Mouse (Mus musculus) cerebellum, adult 11-12 months (tissue): ENCODE data around the gene Dmrtc2.
"Not testable (repeated sequence)": the region's sequence is repeated elsewhere in the genome, so short reads cannot be mapped to it uniquely, and the experiment has no call there.

Experiments used
- DNase-seq: peaks from one replicate; pipeline ENCODE4 v3.0.0; 2022

The Dmrtc2 gene

GRCm38 (mm10) chr7:24877588-24877987 is 7.7 kb downstream of the Dmrtc2 start:
- DNase-seq, result no peak

- no peak for DNase-seq
These were observed 9.8 kb downstream of the Dmrtc2 start for GRCm38 (mm10) chr7:24879620-24880019.

GRCm38 (mm10) chr7:24882416-24883199 is 12.8 kb downstream of the Dmrtc2 start:
- peak; percentile 55 for DNase-seq

GRCm38 (mm10) chr7:24883896-24884692 is 14.2 kb downstream of the Dmrtc2 start, which contains the start of gene Rps19:
Gene Rps19 (plus strand): TSS chr7:24884371.
- DNase-seq, result peak; percentile 99

GRCm38 (mm10) chr7:24884693-24885291 is 14.9 kb downstream of the Dmrtc2 start:
- DNase-seq, result peak; percentile 78

GRCm38 (mm10) chr7:24885468-24886307 is 15.8 kb downstream of the Dmrtc2 start:
- DNase-seq, result peak; percentile 60

- no peak for DNase-seq
These were observed 16.4 kb downstream of the Dmrtc2 start for GRCm38 (mm10) chr7:24886308-24886633.

GRCm38 (mm10) chr7:24887096-24887495 is 17.2 kb downstream of the Dmrtc2 start:
- peak; percentile 15 for DNase-seq

- DNase-seq, result no peak
These were observed 19.8 kb downstream of the Dmrtc2 start for GRCm38 (mm10) chr7:24889431-24890220.

GRCm38 (mm10) chr7:24890281-24891216 is 20.7 kb downstream of the Dmrtc2 start:
- DNase-seq, result peak; percentile 68

- DNase-seq, result no peak
These were observed 21.6 kb downstream of the Dmrtc2 start for GRCm38 (mm10) chr7:24891241-24892124.

- peak; percentile 1 for DNase-seq
These were observed 22.3 kb downstream of the Dmrtc2 start for GRCm38 (mm10) chr7:24892125-24892583.

GRCm38 (mm10) chr7:24895749-24896148 is 25.9 kb downstream of the Dmrtc2 start:
- DNase-seq, result not testable (repeated sequence)

- DNase-seq, result no peak
These were observed 26.4 kb downstream of the Dmrtc2 start for GRCm38 (mm10) chr7:24896269-24896668.

- no peak for DNase-seq
These were observed 27.4 kb downstream of the Dmrtc2 start, which contains the start of gene Cd79a for GRCm38 (mm10) chr7:24897224-24897623. Gene Cd79a (plus strand): TSS chr7:24897381.

GRCm38 (mm10) chr7:24897959-24898358 is 28.1 kb downstream of the Dmrtc2 start:
- no peak for DNase-seq

GRCm38 (mm10) chr7:24901114-24901513 is 31.3 kb downstream of the Dmrtc2 start:
- DNase-seq, result no peak

- DNase-seq, result no peak
These were observed 32.0 kb downstream of the Dmrtc2 start for GRCm38 (mm10) chr7:24901842-24902241.

GRCm38 (mm10) chr7:24902264-24902629 is 32.4 kb downstream of the Dmrtc2 start:
- DNase-seq, result no peak
